Mouse (Mus musculus) forebrain, embryonic 11.5 days (tissue): ENCODE measurements around the gene Tmem62. TPM values are rescaled to one million over a fixed set of nuclear protein-coding genes. Genes with fewer than 3 reads are reported as not detected.

Source experiments
- ATAC-seq: fragments of 200-750 bp; cut with Nextera tagmentation; replicated peaks from 2 replicates; pipeline ENCODE4 v1.8.0; 2017; ENCODE audit warnings: moderate TSS enrichment; ENCODE audit not compliant: low FRiP score
- DNase-seq: peaks from one replicate; pipeline ENCODE4 v3.0.0-alpha.2; 2017; ENCODE audit warnings: low spot score
- H3K27ac ChIP-seq: fragments of 300-500 bp; sonication (generic); 2 replicates; pipeline ENCODE4 v1.5.1; 2014; ENCODE audit warnings: low read depth, low read length
- H3K27me3 ChIP-seq: fragments of 300-500 bp; sonication (generic); 2 replicates; pipeline ENCODE4 v1.6.1; 2014; ENCODE audit warnings: mild to moderate bottlenecking, low read length, mixed read lengths; ENCODE audit not compliant: control insufficient read depth, insufficient read depth
- H3K36me3 ChIP-seq: fragments of 300-500 bp; sonication (generic); 2 replicates; pipeline ENCODE4 v1.6.1; 2014; ENCODE audit warnings: mild to moderate bottlenecking, low read length, moderate library complexity, mixed read lengths; ENCODE audit not compliant: control insufficient read depth, insufficient read depth
- H3K4me1 ChIP-seq: fragments of 300-500 bp; sonication (generic); replicated peaks from 2 replicates; pipeline ENCODE4 v1.6.1; 2014; ENCODE audit warnings: low read length, mixed read lengths; ENCODE audit not compliant: control insufficient read depth, insufficient read depth
- H3K4me2 ChIP-seq: fragments of 300-500 bp; sonication (generic); 2 replicates; pipeline ENCODE4 v1.6.1; 2014; ENCODE audit warnings: low read depth, mild to moderate bottlenecking, low read length, moderate library complexity, mixed read lengths; ENCODE audit not compliant: severe bottlenecking
- H3K4me3 ChIP-seq: fragments of 300-500 bp; sonication (generic); 2 replicates; pipeline ENCODE4 v1.5.1; 2014; ENCODE audit warnings: low read depth, low read length
- H3K9ac ChIP-seq: fragments of 300-500 bp; sonication (generic); 2 replicates; pipeline ENCODE4 v1.6.1; 2014; ENCODE audit warnings: low read length
- H3K9me3 ChIP-seq: fragments of 300-500 bp; sonication (generic); 2 replicates; pipeline ENCODE4 v1.6.1; 2016; ENCODE audit warnings: low read length, mixed read lengths; ENCODE audit not compliant: control insufficient read depth
- WGBS: fragments of 180-500 bp; shearing (Covaris S2); extraction: QIAGEN DNeasy Blood & Tissue Kit; methylation state at CpG from one replicate; pipeline ENCODE4 v1.1.7; 2014; 5-methylcytosine and 5-hydroxymethylcytosine counted together
- polyA plus RNA-seq: library from polyadenylated mRNA; unstranded; fragments of >200 nt; fragmentation: Nextera tagmentation; extraction: Ambion mirVana; gene quantifications from 2 replicates; pipeline ENCODE4 v1.2.1, GENCODE M21; 2014

Gene Tmem62
- polyA plus RNA-seq, 1 experiment from 2014 or later, result 4.9 TPM

DNA sequence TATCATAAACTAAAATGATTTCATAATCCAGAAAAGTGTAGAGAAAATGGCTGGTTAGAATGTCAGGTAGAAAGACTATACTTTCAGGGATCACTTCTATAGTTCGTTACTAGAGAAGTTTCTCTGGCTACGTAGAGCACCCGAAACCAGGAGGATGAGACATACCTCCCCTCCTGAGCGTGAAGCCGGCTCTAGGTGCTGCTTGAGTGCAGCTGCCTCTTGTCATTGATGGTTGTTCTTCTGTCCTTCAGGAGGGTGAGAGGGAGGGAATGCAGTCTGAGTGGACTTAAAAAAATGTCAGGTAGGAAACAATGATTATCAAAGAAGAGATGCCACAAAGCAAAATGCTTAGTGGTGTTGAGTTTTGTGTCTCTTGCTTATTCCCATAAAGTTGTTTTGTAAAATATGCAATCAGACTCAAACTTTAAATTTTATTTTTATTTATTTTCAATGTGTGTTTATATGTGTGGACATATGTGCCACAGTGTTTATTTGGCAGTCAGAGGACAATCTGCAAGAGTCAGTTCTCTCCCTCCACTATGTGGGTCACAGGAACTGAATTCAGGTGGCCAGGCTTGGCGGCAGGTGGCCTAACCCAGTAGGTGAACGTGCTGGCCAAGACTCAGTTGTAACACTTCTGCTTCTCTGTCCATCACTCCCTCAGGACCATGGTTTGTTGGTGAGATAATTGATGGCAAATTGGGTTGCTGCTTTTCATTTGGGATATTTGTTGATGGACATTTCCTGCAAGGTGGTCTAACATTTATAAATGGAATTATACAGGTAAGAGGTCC lies 27.4 kb downstream of the Tmem62 start:
- WGBS, result 84% methylated on average over 7 of the region's 7 CpGs
- Histone ChIP-seq H3K9ac (no peak overlapping the region), H3K36me3 (no peaks in the 10 kb centered on the region), H3K4me3 (no peak overlapping the region), H3K27me3 (no peaks in the 10 kb centered on the region), H3K4me2 (no peak overlapping the region), H3K9me3 (no peaks in the 10 kb centered on the region), H3K4me1 (peaks cover 2% of the 10 kb centered on the region; the same call in 1 of the 2 replicates), H3K27ac (no peak overlapping the region)
- ATAC-seq (no peak), DNase-seq (no peak)

DNA sequence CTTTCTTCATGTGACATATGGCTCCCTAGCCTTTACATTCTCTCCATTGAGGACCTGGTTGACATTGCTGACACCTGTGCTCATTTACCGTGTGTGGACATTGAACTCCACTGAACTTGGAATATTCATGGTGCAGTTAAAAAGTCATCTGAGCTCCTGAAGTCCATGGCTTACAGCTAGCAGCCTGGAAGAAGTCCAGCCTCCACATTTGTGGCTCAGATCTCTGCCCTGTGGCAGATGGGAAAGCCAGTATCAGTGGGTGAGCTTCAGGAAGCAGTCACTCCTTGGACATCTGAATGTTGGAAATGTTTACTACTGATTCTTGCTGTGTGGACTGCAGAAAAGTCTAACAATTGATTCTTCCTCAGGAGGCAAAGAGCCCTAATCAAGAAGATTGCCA lies 30.2 kb downstream of the Tmem62 start:
- H3K9ac ChIP-seq, result no peak overlapping the region
- WGBS, result 93% methylated on average over 1 of the region's 1 CpGs
- DNase-seq (no peak), ATAC-seq (no peak)
- H3K4me2 ChIP-seq, result no peak overlapping the region
- no peaks in the 10 kb centered on the region for H3K9me3 ChIP-seq
- H3K36me3 ChIP-seq, result no peaks in the 10 kb centered on the region
- no peaks in the 10 kb centered on the region for H3K27me3 ChIP-seq
- H3K4me3 ChIP-seq, result no peak overlapping the region
- H3K27ac ChIP-seq, result no peak overlapping the region
- peaks cover 2% of the 10 kb centered on the region; the same call in 1 of the 2 replicates for H3K4me1 ChIP-seq

DNA sequence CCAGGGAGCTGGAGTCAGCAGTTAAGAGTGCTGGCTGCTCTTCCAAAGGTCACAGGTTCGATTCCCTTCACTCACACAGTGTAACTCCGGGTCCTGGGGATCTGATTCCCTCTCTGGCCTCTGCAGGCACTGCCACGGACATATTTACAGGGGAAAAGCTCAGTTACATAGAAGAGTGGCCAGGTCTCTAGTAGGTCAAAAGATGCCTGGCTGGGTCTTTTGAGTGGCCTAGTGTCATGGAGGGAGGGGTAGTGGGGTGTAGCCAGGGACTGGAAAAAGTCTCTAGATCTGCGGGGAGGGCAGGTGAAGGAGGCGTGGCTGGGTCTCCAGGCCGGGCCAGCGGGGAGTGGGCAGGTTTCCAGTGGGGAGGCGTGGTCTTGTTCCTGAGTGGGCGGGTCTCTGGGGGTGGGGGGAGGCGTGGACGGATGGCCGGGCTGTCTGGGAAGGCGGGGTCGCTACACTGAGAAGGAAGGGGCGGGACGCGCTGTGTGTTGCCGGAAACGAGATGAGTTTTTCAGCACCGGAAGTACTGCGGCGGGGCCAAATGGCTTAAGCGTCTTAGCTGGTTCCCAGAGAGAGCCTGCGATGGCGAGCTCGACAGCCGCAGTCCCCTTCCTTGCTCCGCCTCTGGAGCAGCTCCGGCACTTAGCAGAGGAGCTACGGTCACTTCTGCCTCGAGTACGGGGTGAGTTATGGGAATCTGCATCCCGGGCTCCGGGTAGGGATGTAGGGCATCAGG lies 31.3 kb downstream of the Tmem62 start, which contains the start of gene Ccndbp1:
TSS of gene Ccndbp1 (plus strand) at position 479 of the 739 bp plus-strand sequence.
- H3K9me3 ChIP-seq, result no peaks in the 10 kb centered on the region
- no peaks in the 10 kb centered on the region for H3K27me3 ChIP-seq
- H3K4me3 ChIP-seq, result peak within 1 kb of the TSS; percentile 68
- no peak within 1 kb of the TSS for H3K27ac ChIP-seq
- 2% methylated on average over 34 of the region's 34 CpGs for WGBS
- H3K9ac ChIP-seq, result peak within 1 kb of the TSS; percentile 66
- peak within 1 kb of the TSS; percentile 80 for H3K4me2 ChIP-seq
- H3K4me1 ChIP-seq, result peaks cover 2% of the 10 kb centered on the region; the same call in 1 of the 2 replicates
- DNase-seq (peak; percentile 95), ATAC-seq (peak; percentile 92)
- H3K36me3 ChIP-seq, result no peaks in the 10 kb centered on the region

DNA sequence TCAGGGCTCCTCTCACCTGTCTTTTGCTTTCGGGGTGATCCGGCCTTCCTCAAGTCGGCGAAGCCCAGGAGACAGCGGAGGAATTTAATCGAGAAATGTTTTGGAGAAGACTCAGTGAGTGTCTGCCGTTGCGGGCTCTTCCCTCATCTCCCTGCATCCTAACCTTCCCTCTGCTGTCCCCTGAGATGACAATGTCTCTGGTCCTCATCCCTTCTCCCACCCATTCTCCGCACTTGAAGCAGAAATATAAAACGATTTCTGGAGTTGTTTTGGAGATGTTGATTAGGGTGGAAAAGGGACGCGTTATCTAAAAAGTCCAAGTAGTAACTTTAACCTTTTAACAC lies 31.8 kb downstream of the Tmem62 start:
- WGBS, result 2% methylated on average over 12 of the region's 12 CpGs
- Histone ChIP-seq H3K4me3 (peak overlapping the region; percentile 68), H3K36me3 (no peaks in the 10 kb centered on the region), H3K27me3 (no peaks in the 10 kb centered on the region), H3K4me2 (peak overlapping the region; percentile 80), H3K9ac (peak overlapping the region; percentile 66), H3K9me3 (no peaks in the 10 kb centered on the region), H3K4me1 (peaks cover 2% of the 10 kb centered on the region; the same call in 1 of the 2 replicates), H3K27ac (no peak overlapping the region)
- ATAC-seq (no peak; the same call in 1 of the 2 replicates), DNase-seq (no peak)

DNA sequence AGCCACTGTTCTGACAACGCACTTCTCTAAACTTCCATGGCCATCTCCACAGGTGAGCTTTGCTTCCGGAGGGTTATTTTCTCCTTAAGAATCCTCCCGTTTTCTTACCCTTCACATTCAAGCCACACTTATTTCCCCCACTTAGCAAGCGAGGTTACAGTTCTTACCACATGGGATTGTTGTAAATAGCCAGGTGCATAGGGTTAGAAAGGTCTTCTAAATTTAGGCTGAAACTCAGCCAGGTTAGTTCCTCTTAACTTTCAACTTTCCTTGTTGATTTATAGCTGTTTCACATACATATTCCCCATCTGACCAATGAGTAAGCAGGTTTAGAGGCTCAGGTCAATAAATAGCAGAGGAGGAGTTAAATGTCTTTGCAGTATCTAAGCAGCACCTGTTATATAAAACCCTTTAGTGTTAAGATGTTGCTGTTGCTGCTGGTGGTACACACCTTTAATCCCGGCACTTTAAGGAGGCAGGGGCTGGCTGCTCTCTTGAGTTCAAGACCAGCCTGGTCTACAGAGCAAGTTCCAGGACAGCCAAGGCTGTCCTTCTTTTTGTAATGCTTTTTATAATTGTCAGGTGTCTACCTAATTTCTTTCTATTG lies 32.4 kb downstream of the Tmem62 start:
- Histone ChIP-seq H3K9ac (peak overlapping the region; percentile 66), H3K27ac (no peak overlapping the region), H3K4me2 (peak overlapping the region; percentile 80), H3K9me3 (no peaks in the 10 kb centered on the region), H3K4me1 (peaks cover 2% of the 10 kb centered on the region; the same call in 1 of the 2 replicates), H3K4me3 (peak overlapping the region; percentile 68), H3K36me3 (no peaks in the 10 kb centered on the region), H3K27me3 (no peaks in the 10 kb centered on the region)
- ATAC-seq (no peak), DNase-seq (no peak)
- 31% methylated on average over 5 of the region's 5 CpGs for WGBS

DNA sequence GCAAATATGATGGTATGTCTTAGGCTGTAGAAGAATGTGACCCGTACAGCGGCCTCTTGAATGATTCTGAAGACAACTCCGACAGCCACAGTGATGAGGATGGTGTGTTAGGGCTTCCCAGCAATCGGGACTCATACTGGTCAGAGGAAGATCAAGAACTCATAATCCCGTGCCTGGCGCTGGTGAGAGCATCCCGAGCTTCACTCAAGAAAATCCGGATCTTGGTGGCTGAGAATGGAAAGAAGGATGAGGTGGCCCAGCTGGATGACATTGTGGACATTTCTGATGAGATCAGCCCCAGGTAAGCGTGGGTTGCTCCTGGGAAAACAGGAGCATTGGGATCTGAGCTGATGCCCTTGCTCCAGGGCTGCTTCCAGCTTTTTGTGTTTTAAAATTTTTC lies 35.9 kb downstream of the Tmem62 start:
- no peak for DNase-seq
- ATAC-seq, result no peak
- Histone ChIP-seq H3K4me2 (no peak overlapping the region), H3K36me3 (no peaks in the 10 kb centered on the region; the same call in 1 of the 2 replicates), H3K27ac (no peak overlapping the region), H3K4me3 (no peak overlapping the region), H3K9ac (no peak overlapping the region), H3K9me3 (no peaks in the 10 kb centered on the region), H3K4me1 (peaks cover 2% of the 10 kb centered on the region; the same call in 1 of the 2 replicates), H3K27me3 (no peaks in the 10 kb centered on the region)
- WGBS, result 88% methylated on average over 9 of the region's 9 CpGs

DNA sequence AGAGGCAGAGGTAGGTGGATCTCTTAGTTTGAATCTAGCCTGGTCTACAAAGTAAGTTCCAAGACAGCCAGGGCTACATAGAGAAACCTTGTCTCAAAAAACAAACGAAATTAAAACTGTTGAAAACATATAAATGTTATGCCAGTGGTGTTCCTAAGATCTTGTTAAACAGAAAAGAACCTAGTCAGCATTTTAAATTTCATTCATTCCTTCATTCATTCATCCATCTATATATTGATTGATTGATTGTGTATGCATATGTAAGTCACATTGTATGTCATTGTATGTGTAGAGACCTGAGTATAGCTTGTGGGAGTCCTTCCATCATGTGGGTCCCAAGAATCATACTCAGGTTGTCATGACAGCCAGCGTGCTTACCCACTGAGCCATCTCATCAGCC lies 38.7 kb downstream of the Tmem62 start:
- Histone ChIP-seq H3K36me3 (no peaks in the 10 kb centered on the region; the same call in 1 of the 2 replicates), H3K27me3 (no peaks in the 10 kb centered on the region), H3K9ac (no peak overlapping the region)

DNA sequence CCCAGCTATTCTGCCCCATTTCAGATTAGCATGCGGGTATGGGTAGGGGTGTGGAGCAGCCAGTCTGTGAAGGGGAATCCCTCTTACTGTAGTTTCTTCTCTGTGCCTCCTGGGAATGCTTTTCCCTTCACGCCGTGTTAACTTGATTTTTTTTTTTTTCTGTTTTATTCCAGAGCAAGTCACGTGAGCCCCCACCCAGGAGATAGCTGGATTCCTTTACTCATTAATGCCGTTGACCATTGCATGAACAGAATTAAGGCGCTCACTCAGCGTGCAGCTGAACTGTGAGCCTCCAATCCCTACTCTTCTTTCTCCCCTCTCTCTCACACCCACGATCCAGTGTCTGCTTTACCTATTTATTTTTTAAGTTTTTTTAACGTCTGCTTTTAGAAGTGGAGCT lies 39.4 kb downstream of the Tmem62 start:
- Histone ChIP-seq H3K27me3 (no peaks in the 10 kb centered on the region), H3K4me3 (no peak overlapping the region), H3K9me3 (no peaks in the 10 kb centered on the region), H3K4me1 (no peaks in the 10 kb centered on the region), H3K27ac (no peak overlapping the region), H3K9ac (no peak overlapping the region), H3K4me2 (no peak overlapping the region), H3K36me3 (no peaks in the 10 kb centered on the region; the same call in 1 of the 2 replicates)
- DNase-seq (no peak), ATAC-seq (no peak)
- WGBS, result 89% methylated on average over 9 of the region's 9 CpGs

More for the DNA sequence above, 38.7 kb downstream of the Tmem62 start:
- no peak for ATAC-seq
- H3K27ac ChIP-seq, result no peak overlapping the region
- H3K4me2 ChIP-seq, result no peak overlapping the region
- no peak overlapping the region for H3K4me3 ChIP-seq
- no peak for DNase-seq
- H3K9me3 ChIP-seq, result no peaks in the 10 kb centered on the region
- WGBS, result 86% methylated on average over 2 of the region's 2 CpGs
- no peaks in the 10 kb centered on the region for H3K4me1 ChIP-seq
